Mouse (Mus musculus) macrophage (primary cell): Measurements from ENCODE around the gene Ddx5. TPM values are rescaled to one million over a fixed set of nuclear protein-coding genes. Genes with fewer than 3 reads are reported as not detected.

Experiments used
- H3K27ac ChIP-seq: fragments of 350-480 bp; formaldehyde crosslinking; 2 replicates; pipeline ENCODE4 v1.9.0; 2021
- H3K36me3 ChIP-seq: fragments of 350-480 bp; formaldehyde crosslinking; 2 replicates; pipeline ENCODE4 v1.9.0; 2021; ENCODE audit errors: inconsistent target
- H3K4me3 ChIP-seq: fragments of 350-480 bp; formaldehyde crosslinking; 2 replicates; pipeline ENCODE4 v1.9.0; 2021; ENCODE audit errors: inconsistent target
- H3K79me2 ChIP-seq: fragments of 350-480 bp; formaldehyde crosslinking; 2 replicates; pipeline ENCODE4 v1.9.0; 2021; ENCODE audit errors: inconsistent target
- WGBS: methylation state at CpG from one replicate; pipeline ENCODE4 v1.1.7; 2026; ENCODE audit warnings: inconsistent platforms; ENCODE audit not compliant: missing documents; 5-methylcytosine and 5-hydroxymethylcytosine counted together
- polyA plus RNA-seq: library from polyadenylated mRNA; stranded (reverse); fragments of 250-400 nt; gene quantifications from 3 replicates; pipeline ENCODE4 v1.2.4, GENCODE M21; 2018; ENCODE audit warnings: inconsistent platforms

Ddx5 gene
- polyA plus RNA-seq, 1 experiment from 2014 or later, result 726 TPM

DNA sequence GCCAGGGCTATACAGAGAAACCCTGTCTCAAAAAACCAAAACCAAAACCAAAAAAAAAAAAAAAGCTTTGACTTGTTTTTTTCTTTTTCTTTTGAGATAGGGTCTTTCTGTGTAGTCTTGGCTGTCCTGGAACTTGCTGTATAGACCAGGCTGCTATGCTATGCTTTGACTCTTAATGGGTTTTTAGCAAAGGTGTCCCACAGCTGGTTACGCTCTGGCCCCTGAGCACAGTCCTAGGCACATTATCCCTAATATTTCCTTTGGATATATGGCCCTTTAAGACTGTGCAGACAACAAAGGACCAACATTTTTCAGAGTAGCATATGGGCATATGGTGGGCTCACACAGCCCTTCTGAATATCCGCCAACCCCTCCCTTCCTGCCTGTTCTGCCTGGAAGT lies 49.9 kb downstream of the Ddx5 start:
- whole genome bisulfite sequencing, result 95% methylated on average over 2 of the region's 2 CpGs
- Histone ChIP-seq H3K79me2 (no peaks in the 10 kb centered on the region), H3K36me3 (no peaks in the 10 kb centered on the region), H3K4me3 (no peak overlapping the region), H3K27ac (no peak overlapping the region)

DNA sequence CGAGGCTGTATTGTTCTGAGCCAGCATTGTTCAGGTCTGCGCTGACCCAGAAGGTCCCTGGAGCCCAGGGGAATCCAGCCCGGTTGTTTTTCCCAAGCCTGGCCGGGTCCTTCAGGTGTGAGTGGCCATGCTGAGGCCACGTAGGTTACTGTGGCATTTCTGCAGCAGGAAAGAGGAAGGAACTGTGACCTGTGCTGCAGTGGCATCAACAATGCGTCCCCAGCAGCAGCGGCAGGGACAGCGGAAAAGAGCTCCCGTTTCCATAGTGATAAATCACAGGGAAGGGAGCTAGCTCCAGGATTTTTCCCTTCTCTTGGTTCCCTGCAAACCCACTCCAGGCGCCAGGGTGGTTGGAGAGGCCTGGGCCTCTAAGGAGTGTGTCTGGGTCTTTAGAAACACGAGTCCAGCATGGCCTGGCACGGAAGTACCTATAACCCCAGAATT lies 51.8 kb downstream of the Ddx5 start:
- Histone ChIP-seq H3K79me2 (no peaks in the 10 kb centered on the region), H3K4me3 (no peak overlapping the region), H3K27ac (no peak overlapping the region), H3K36me3 (no peaks in the 10 kb centered on the region)
- 73% methylated on average over 12 of the region's 12 CpGs for WGBS

DNA sequence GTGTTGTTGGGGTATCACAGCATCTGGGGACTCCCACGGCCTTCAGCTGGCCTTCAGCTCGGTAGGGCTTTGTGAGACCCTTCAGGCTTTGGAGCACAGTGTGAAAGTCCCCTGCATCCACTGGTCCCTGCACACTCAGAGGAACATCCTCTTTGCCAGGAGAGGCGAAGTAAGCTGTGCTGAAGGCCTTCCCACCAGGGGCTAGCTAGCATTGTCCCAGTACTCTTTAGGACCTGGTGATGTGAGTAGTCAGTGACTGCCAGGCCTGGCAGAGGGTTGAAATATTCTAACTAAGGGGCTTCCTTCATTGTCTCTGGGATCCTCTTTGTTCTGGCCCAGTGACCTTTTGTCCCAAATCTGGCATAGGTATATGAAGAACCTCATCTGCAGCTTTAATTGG lies 52.4 kb downstream of the Ddx5 start:
- no peaks in the 10 kb centered on the region for H3K36me3 ChIP-seq
- no peak overlapping the region for H3K4me3 ChIP-seq
- H3K79me2 ChIP-seq, result no peaks in the 10 kb centered on the region
- WGBS, result 84% methylated on average over 3 of the region's 3 CpGs
- H3K27ac ChIP-seq, result no peak overlapping the region

DNA sequence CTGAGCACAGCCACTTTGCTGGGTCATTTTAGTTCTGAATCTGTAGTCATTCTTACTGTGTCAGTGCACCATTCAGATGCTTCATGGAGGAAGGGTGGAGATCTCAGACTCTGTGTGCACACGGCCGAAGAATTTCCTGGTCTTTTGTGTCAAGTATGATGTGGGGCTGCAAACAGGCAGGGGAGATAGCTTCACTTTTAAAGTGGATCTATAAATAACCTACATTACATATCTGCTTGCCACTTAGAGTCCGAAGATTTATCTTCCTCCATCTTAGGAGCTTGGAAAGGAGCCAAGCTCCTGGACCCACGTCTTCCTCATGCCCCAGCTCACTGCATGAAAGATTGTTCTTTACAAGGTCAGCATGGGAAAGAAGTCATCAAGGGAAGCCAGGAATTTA lies 58.3 kb downstream of the Ddx5 start:
- H3K4me3 ChIP-seq, result no peak overlapping the region
- no peaks in the 10 kb centered on the region for H3K36me3 ChIP-seq
- no peaks in the 10 kb centered on the region for H3K79me2 ChIP-seq
- H3K27ac ChIP-seq, result no peak overlapping the region
- WGBS, result 68% methylated on average over 4 of the region's 4 CpGs

Other genes starting within 250 kb of the Ddx5 start
- gene Tex2, start 175.8 kb downstream of the Ddx5 start, polyA plus RNA-seq, result 25.1 to 36.4 TPM (median 27.4 TPM) in 3 replicates
- 0.71 to 1.5 TPM (median 0.98 TPM) in 3 replicates for gene Pecam1, start 38.6 kb downstream of the Ddx5 start, polyA plus RNA-seq
- gene Milr1, start 38.0 kb downstream of the Ddx5 start, polyA plus RNA-seq, result 97.9 to 163 TPM (median 103 TPM) in 3 replicates
- gene Polg2, start 9.6 kb downstream of the Ddx5 start, polyA plus RNA-seq, result 1.2 to 4.5 TPM (median 1.9 TPM) in 3 replicates
- 6.7 to 17.1 TPM (median 14.3 TPM) in 3 replicates for gene Cep95, start 67 bp upstream of the Ddx5 start, polyA plus RNA-seq
- gene Smurf2, start 131.5 kb upstream of the Ddx5 start, polyA plus RNA-seq, result 13.7 to 17.8 TPM (median 15.9 TPM) in 3 replicates
- 36.6 to 71.0 TPM (median 57.2 TPM) in 3 replicates for gene Kpna2, start 210.4 kb upstream of the Ddx5 start, polyA plus RNA-seq
- 0.27 to 0.42 TPM (median 0.29 TPM) in 3 replicates for gene 1810010H24Rik, start 236.5 kb upstream of the Ddx5 start, polyA plus RNA-seq